Mouse (Mus musculus) midbrain, embryonic 15.5 days (tissue): ENCODE measurements at regions not wholly inside any gene's neighbourhood (a gene's known extent, or its start where the extent isn't known, plus 50 kb on each side); places are given as distances from the start of the nearest gene placed in this dataset.

Experiments used
- ATAC-seq: fragments of 200-750 bp; cut with Nextera tagmentation; replicated peaks from 2 replicates; pipeline ENCODE4 v1.8.0; 2017; ENCODE audit warnings: moderate TSS enrichment
- H3K27ac ChIP-seq: fragments of 300-500 bp; sonication (generic); 2 replicates; pipeline ENCODE4 v1.5.1; 2015; ENCODE audit warnings: mild to moderate bottlenecking, inconsistent platforms
- H3K27me3 ChIP-seq: fragments of 300-500 bp; sonication (generic); replicated peaks from 2 replicates; pipeline ENCODE4 v1.6.1; 2015; ENCODE audit warnings: inconsistent platforms
- H3K36me3 ChIP-seq: fragments of 300-500 bp; sonication (generic); replicated peaks from 2 replicates; pipeline ENCODE4 v1.6.1; 2015; ENCODE audit warnings: inconsistent platforms
- H3K4me1 ChIP-seq: fragments of 300-500 bp; sonication (generic); 2 replicates; pipeline ENCODE4 v1.6.1; 2015; ENCODE audit warnings: inconsistent platforms
- H3K4me2 ChIP-seq: fragments of 300-500 bp; sonication (generic); 2 replicates; pipeline ENCODE4 v1.6.1; 2015; ENCODE audit warnings: inconsistent platforms, mild to moderate bottlenecking, moderate library complexity
- H3K4me3 ChIP-seq: fragments of 300-500 bp; sonication (generic); 2 replicates; pipeline ENCODE4 v1.5.1; 2015; ENCODE audit warnings: mild to moderate bottlenecking, inconsistent platforms
- H3K9ac ChIP-seq: fragments of 300-500 bp; sonication (generic); 2 replicates; pipeline ENCODE4 v1.6.1; 2015; ENCODE audit warnings: mild to moderate bottlenecking, inconsistent platforms
- H3K9me3 ChIP-seq: fragments of 300-500 bp; sonication (generic); 2 replicates; pipeline ENCODE4 v1.6.1; 2016; ENCODE audit warnings: inconsistent platforms
- WGBS: fragments of 180-500 bp; shearing (Covaris S2); methylation state at CpG from one replicate; pipeline ENCODE4 v1.1.7; 2015; ENCODE audit warnings: mixed read lengths; 5-methylcytosine and 5-hydroxymethylcytosine counted together

DNA sequence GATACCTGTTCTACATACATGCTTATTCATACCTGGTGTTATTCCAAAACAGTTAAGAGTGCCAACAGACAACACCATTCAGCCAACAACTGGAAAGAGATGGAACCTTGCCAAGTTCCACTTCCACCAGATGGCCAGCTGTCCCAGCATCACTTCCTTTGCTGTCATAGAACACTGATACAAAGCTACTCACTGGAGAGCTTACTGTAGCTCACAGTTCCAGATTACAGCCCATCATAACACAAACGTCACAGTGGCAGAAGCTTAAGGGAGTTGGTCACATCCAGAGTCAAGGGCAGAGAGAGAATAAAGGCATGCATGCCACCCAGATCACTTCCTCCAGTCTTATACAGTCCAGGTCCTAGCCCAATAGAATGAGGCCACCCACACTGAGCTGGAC lies 84.0 kb upstream of the Dlx6 start:
- Histone ChIP-seq H3K4me1 (no peaks in the 10 kb centered on the region), H3K9me3 (no peaks in the 10 kb centered on the region), H3K27me3 (no peaks in the 10 kb centered on the region), H3K9ac (no peak overlapping the region), H3K27ac (no peak overlapping the region), H3K4me3 (no peak overlapping the region), H3K36me3 (no peaks in the 10 kb centered on the region), H3K4me2 (no peak overlapping the region)
- no peak for ATAC-seq
- WGBS, result 82% methylated on average over 1 of the region's 1 CpGs

DNA sequence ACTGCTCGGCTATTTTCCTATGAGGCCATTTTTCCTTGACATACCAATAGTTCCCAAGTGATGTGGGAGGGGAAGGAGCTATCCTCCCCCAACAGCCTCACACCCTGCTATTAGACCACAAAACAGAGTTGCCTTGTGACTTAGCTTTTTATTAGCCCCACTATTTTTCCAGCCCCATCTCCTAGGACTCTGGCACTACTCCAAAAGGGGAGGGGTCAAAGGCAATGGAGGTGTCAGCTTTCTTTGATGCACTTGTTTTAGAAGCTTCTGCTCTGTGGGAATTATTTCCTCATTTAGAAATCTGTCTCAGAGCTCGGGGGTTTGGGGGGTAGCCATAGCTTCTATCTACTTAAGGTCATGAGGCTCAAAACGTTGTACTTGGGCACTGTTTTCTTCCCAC lies 81.6 kb upstream of the Dlx6 start:
- Histone ChIP-seq H3K4me1 (no peaks in the 10 kb centered on the region), H3K4me2 (no peak overlapping the region), H3K9me3 (no peaks in the 10 kb centered on the region), H3K36me3 (no peaks in the 10 kb centered on the region), H3K27me3 (no peaks in the 10 kb centered on the region), H3K9ac (no peak overlapping the region), H3K4me3 (no peak overlapping the region), H3K27ac (no peak overlapping the region)
- 42% methylated on average over 3 of the region's 3 CpGs for WGBS
- ATAC-seq, result no peak

DNA sequence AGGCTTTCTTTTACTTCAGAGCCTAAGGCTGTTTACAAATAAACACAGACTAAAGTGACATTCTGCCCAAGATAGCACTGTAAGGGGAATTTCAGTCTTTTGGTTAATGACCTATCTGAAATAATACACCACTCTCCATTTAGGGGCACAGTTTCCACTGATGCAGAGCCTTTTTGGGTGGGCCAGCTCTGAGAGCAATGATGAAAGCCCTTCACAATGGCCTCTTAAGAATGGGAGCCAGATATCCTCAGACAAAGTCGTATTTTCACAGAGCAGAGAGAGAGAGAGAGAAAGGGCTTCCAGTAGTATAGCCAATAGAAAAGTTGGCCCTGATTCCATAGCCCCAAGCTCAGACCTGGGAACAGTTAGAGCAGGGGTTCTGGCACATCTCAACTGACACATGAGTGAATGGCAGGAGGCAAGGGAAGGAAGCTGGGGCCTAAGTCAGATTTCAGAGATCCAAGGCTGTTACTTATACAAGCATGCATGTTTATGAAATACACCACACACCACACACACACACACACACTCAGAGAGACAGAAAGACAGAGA lies 77.1 kb upstream of the Dlx6 start:
- Histone ChIP-seq H3K4me2 (no peak overlapping the region), H3K4me3 (no peak overlapping the region), H3K9me3 (no peaks in the 10 kb centered on the region), H3K36me3 (no peaks in the 10 kb centered on the region), H3K27ac (no peak overlapping the region), H3K27me3 (no peaks in the 10 kb centered on the region), H3K9ac (no peak overlapping the region), H3K4me1 (no peaks in the 10 kb centered on the region)
- WGBS, result 21% methylated on average over 1 of the region's 1 CpGs
- ATAC-seq, result no peak

DNA sequence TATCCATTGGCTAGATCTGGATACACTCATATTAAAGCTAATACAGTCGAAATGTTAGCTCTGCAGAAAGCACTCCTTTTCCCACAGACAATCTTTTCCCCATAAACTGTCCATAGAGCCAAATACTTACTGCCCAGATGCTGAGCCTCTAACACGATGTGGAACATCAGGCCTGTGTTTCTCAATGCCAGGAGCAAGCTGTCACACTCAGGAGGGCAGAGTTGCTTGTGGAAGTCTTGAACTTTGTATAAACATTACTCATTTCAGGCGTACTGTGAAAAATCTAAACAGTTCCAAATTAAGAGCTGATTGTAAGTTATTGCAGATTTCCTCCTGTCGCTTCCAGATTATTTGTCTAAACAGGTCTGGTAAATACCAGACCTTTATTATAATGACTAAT lies 75.6 kb upstream of the Dlx6 start:
- Histone ChIP-seq H3K36me3 (no peaks in the 10 kb centered on the region), H3K4me2 (no peak overlapping the region), H3K27ac (no peak overlapping the region), H3K27me3 (no peaks in the 10 kb centered on the region), H3K4me1 (no peaks in the 10 kb centered on the region), H3K4me3 (no peak overlapping the region), H3K9me3 (no peaks in the 10 kb centered on the region), H3K9ac (no peak overlapping the region)
- ATAC-seq, result no peak
- 80% methylated on average over 4 of the region's 4 CpGs for WGBS

DNA sequence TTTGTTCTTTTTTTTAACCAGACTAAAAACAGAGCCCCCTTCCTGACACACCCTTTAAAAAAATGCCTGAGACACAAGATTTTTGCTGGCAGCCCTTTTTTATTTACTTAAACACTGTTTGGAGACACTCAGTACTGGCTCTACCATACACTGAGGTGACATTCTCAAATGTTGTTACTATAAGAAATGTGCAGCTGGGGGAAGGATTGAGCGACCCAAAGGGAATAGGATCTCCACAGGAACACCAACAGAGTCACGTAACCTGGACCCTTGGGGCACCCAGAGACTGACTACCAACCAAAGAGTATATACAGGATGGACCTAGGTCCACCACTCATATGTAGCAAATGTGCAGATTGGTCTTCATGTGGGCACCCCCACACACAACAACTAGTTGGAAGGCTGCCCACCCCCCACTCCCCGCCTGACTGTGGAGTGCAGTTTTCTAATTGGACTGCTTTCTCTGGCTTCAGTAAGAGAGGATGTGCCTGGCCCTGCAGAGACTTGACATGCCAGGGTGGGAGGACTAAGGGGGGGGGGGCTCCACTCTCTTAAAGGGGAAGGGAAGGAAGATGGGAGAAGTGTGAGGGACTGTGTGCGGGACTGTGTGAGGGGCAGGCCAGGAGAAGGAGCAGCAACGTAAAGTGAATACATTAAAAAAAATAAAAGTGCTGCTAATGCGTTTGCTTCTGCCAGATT lies 68.7 kb upstream of the Dlx6 start:
- no peak overlapping the region for H3K4me2 ChIP-seq
- H3K4me1 ChIP-seq, result no peaks in the 10 kb centered on the region
- H3K9me3 ChIP-seq, result no peaks in the 10 kb centered on the region
- H3K27me3 ChIP-seq, result no peaks in the 10 kb centered on the region
- H3K9ac ChIP-seq, result no peak overlapping the region
- H3K4me3 ChIP-seq, result no peak overlapping the region
- no peak; the same call in 1 of the 2 replicates for ATAC-seq
- no peaks in the 10 kb centered on the region for H3K36me3 ChIP-seq
- WGBS, result 67% methylated on average over 6 of the region's 6 CpGs
- H3K27ac ChIP-seq, result no peak overlapping the region

DNA sequence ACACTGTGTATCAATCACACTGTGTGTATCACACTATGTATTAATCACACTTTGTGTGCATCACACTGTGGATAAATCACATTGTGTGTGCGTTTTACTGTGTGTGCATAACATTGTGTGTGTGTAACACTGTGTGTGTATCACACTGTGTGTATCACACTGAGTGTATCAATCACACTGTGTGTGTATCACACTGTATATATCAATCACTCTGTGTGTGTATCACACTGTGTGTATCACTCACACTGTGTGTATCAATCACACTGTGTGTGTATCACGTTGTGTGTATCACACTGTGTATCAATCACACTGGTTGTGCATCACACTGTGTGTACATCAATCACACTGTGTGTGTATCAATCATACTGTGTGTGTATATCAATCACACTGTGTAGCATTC lies 62.8 kb upstream of the Dlx6 start:
- H3K27me3 ChIP-seq, result no peaks in the 10 kb centered on the region
- no peaks in the 10 kb centered on the region for H3K9me3 ChIP-seq
- no peak overlapping the region for H3K4me3 ChIP-seq
- H3K9ac ChIP-seq, result no peak overlapping the region
- H3K4me1 ChIP-seq, result no peaks in the 10 kb centered on the region
- WGBS, result 92% methylated on average over 2 of the region's 2 CpGs
- ATAC-seq, result no peak
- H3K27ac ChIP-seq, result no peak overlapping the region
- no peak overlapping the region for H3K4me2 ChIP-seq
- H3K36me3 ChIP-seq, result no peaks in the 10 kb centered on the region

DNA sequence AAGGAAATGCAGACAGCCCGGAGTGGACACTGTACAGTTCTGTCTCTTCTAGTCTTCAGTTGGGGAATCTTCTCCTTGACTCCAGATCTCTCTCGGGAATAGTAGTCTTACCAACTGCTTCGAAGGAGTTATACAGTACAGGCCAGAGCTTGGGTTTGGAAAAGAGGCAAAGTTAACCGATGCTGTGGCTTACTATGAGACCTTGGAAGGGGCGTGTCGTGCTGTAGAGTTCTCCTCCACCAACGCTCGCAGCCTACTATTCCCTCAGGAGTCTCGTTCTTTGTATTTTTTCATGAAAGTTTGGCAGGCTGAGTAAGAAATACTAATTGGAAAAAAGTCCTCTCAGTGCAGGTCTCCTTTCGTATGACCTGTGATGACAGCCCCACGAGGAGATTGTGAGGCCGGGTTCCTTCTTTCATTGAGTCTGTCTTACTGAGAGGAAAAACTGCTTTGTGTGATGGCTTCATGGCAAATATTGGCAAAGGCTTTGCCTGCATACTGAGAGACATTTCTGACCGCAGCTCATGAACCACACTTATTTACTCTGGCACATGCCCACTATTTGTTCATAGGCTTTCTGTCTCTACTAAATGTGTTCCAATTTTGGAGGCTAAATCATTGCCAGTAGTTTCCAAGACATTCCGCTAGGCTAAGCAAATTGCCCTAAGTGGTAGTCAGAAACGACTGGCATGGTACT lies 61.4 kb upstream of the Dlx6 start:
- H3K4me1 ChIP-seq, result no peaks in the 10 kb centered on the region
- no peaks in the 10 kb centered on the region for H3K36me3 ChIP-seq
- H3K4me3 ChIP-seq, result no peak overlapping the region
- no peak overlapping the region for H3K4me2 ChIP-seq
- H3K9me3 ChIP-seq, result no peaks in the 10 kb centered on the region
- no peaks in the 10 kb centered on the region for H3K27me3 ChIP-seq
- no peak overlapping the region for H3K27ac ChIP-seq
- H3K9ac ChIP-seq, result no peak overlapping the region
- WGBS, result 84% methylated on average over 15 of the region's 15 CpGs
- ATAC-seq, result no peak
